Mouse (Mus musculus): ENCODE data around the gene Ccdc38.

The Ccdc38 gene

DNA sequence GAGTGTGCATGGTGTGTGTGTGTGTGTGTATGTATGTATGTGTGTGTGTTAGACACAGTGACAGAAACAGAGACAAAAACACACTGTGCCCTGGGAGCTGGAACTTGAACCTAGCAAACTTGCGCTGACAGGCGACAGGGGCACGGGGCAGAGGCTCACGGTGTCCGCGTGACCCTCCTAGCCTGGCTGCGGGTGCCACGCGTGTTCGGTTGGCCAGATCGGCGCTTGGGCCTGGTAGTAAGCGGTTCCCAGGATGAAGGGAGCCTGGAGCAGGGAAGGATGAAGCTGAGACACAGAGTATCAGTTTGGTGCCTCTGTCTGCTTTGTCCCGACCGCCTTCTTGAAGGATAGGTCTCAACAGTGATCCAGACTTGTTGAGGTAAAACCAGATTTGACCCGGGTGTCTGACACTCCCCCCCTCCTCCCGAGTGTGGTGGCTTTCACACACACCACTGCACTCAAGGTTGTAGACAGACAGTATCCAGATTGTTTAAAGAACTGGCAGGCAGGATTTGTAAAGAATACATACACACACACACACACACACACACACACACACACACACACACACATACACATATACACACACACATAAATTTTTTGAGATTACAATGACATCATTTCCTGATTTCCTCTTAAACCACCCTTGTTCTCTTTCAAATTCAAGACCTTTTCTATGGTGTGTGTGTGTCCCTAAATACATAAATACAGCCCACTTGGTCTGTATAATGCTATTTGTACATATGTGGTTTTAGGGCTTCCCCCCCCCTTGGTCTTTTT lies at the start of gene Ccdc38:
Ccdc38 (plus strand) TSS at position 202 of the 780 bp plus-strand sequence.
- peak; percentile 46 to 47 for DNase-seq

- DNase-seq, result no peak
Observed at GRCm38 (mm10) chr10:93500864-93501263, 39.6 kb upstream of the Ccdc38 start.

DNA sequence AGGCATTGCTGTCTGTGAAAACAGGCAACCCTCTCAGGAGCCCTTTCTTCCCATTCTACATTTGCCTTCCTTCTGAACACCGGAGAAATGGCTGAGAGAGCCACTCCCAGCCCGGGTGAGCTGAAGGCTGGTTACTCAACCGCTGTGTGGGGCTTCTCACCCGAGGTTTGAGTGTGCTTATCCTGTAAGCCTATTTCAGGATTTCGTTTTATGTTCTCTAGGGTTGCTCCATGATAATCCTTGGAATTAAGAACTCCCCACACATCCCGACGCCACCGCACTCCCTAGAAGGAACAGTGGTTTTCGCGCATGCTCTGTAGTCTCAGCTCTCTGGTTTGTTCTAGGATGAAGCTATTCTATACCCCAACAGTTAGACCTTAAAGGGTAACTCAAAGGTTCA lies 39.1 kb upstream of the Ccdc38 start:
- no peak for DNase-seq

GRCm38 (mm10) chr10:93508383-93508970 lies 32.0 kb upstream of the Ccdc38 start:
- DNase-seq, result no peak

DNA sequence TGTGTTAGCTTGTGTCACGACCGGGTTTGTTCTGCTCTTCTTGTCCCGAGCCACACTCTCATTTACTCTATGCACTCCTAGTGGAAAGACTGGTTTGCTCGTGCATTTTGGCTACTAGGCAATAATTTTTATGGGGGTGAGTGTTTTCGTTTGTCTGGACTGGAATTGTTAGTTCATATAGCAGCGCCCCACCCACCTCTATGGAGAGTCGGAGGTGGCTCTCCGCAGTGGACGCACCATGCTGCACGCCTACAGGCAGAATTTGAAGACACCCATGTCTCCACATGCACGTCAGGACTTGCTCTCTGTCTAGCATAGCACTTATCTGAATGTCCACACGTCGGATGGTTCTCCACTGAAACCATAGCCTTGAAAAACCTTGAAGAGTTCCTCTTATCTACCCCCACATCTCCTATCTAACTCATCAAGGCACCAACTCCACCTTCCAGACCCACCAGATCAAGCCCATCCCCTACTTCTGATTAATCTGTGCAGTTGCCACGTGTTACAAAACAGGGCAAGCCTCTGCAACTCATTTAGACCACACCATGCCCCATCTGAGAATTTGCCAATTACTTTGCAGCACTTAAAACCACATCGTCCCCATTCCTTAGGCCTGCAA lies 30.8 kb upstream of the Ccdc38 start:
- no peak for DNase-seq

GRCm38 (mm10) chr10:93515419-93515818 lies 25.0 kb upstream of the Ccdc38 start:
- DNase-seq, result no peak

GRCm38 (mm10) chr10:93515927-93516326 lies 24.5 kb upstream of the Ccdc38 start:
- no peak for DNase-seq

DNA sequence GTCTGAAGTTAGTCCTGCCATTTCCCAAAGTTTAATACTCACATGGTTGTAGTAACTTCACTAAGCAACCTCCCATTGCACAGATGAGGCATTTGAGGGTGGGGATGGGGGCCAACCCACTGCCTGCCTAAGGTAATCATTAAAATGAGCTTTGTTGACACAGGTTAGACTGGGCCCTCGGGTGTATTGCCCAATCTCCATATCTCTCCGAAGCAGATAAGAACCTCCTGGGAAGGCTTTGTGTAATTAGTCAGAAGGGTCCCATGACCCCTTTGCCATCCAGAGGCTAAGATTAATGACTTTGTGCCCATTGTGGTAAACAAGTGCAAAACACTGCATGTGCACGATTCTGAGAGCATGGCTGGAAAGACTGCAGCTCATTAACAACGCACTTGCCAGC lies 22.7 kb upstream of the Ccdc38 start:
- DNase-seq, result no peak

- no peak for DNase-seq
Observed at GRCm38 (mm10) chr10:93518186-93518585, 22.2 kb upstream of the Ccdc38 start.

- no peak for DNase-seq
Observed at GRCm38 (mm10) chr10:93518620-93519019, 21.8 kb upstream of the Ccdc38 start.

DNA sequence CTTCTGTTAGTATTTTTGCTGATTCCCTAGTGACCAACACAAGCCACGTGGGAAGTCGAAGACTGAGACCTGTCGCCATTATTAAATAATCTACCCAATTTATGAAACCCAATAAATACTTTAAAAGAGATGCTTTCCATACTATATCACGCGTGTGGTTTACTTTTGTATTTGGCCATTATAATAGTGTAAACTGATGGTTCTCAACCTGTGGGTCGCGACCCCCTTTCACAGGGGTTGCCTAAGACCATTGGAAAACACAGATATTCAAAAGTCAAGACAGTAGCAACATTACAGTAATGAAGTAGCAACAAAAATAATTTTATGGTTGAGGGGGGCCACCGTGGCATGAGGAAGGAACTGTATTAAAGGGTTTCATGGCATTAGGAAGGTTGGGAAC lies 21.3 kb upstream of the Ccdc38 start:
- DNase-seq, result no peak

DNA sequence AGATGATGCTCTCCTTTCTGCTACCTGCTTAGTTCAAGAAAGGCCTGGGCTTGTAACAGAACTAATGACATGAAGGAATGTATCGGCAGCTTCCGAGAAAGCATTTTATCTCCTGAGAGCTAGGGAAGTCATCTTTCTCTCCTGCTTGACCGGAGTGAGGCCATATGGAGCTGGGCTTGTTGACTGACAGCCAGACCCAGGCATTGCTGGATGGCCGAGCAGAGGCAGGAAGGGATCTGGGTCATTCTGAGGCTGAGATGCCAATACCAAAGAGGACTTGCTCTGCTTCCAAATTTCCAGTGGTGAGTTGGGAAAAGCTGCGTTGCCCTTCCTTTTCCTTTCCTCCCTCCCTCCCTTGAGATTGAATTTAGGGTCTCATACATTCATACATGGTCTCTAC lies 20.7 kb upstream of the Ccdc38 start:
- DNase-seq, result no peak

DNA sequence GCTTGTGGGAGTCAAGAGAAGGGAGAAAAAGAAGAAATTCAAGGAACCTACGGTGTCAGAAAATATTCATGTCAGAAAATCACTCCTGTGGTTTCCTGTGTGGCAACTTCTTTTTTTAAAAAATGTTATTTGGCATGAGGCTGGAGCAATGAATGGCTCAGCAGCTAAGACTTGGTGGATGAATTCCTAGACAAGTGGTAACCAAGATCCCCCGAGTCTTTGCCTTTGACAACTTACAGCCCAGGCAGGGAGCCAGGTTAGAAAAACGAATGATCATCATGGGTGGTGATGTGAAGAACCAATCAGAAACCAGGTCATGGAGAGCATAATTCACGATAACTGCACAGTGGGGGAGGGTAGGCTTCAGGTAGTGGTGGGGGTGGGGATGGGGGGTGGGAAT lies 19.4 kb upstream of the Ccdc38 start:
- no peak for DNase-seq

DNA sequence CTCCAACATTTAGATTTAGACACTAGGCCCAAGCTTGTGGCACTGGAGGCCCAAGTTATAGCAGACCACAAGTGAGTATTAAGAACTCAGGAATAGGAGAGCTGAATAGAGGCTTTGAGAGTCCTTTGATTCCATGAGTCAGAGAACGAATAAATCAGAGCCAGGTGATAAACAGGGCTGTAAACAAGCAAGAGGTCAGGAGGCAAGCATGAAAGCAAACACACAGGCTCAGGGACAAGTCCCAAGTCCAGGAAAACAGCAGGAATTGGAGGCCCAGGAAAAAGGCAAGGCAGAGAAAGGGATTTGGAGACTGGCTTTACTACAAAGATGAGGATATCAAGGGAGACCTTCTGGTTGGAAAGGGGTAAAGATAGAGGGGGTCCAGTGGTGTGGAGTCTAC lies 15.1 kb upstream of the Ccdc38 start:
- no peak for DNase-seq

- no peak for DNase-seq
Observed at GRCm38 (mm10) chr10:93538287-93538686, 2.1 kb upstream of the Ccdc38 start.

GRCm38 (mm10) chr10:93538818-93539217 lies 1.6 kb upstream of the Ccdc38 start:
- DNase-seq, result no peak

DNA sequence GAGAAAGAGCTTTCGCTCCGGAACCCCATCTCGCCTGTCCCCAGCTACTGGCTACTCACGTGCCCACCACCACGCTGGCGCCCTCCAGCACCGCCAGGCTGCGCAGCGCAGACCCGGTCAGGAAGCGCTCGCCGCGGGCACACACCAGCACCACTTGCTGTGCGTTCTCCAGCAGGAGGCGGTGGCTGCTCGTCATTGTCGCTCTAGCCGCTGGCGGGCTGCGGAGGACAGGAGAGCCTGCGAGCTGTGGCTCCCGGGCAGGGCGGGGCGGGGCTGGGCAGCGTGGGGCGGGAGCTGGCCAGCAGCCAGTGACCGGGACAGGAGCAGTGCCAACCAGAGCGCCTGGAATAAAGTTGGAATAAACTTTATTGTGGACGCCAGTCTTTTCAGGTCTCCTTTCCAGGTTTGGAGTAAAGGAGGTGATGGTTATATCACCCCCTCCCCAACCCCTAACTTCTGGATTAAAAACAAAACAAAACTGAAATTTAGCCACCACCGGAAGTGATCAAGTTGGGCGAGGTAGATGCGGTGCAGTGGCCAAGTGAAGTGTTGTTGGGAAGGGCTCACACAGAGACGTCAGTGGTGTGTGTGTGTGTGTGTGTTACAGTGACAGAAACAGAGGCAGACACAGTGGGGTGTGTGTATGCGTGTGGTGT lies 529 bp upstream of the Ccdc38 start, which contains the start of gene Amdhd1:
Amdhd1 (minus strand) TSS at position 259 of the 656 bp plus-strand sequence.
- DNase-seq, result peak; percentile 84 to 85

DNA sequence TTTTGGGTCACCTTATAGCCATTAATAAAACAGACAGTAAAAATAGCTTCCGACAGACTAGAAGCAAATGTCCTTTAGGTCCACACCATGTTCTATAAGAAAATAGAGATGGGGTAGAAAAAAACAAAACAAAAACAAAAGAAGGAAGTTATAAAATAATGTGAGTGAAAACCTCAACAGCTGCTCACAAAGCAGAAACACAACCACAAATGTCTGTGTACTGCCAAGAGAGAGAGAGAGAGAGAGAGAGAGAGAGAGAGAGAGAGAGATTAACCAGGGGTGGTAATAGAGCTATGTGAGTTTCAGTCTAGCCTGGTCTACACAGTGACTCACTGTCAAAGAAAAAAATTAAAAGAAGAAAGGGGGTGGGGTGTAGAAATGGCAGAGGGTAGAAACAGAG lies 1.2 kb downstream of the Ccdc38 start:
- peak in 1 of 2 experiments; percentile 19 for DNase-seq

DNA sequence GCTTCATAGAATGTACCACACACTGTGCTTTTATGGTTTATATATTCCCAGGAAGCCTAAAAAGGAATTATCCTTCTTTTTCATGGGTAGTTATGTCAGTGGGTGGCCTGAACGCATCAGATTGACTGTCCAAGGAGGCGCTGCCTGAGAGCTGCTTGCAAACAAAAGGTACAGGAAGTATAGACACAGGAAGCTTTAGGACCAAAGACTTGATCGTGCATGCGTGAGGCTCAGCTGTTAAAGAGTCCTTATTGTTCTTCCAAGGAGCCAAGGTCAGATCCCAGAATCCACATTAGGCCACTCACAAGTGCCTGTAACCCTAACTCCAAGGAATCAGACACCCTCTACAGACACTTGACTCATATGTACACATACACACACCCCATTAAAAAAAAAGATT lies 1.9 kb downstream of the Ccdc38 start:
- no peak for DNase-seq

DNA sequence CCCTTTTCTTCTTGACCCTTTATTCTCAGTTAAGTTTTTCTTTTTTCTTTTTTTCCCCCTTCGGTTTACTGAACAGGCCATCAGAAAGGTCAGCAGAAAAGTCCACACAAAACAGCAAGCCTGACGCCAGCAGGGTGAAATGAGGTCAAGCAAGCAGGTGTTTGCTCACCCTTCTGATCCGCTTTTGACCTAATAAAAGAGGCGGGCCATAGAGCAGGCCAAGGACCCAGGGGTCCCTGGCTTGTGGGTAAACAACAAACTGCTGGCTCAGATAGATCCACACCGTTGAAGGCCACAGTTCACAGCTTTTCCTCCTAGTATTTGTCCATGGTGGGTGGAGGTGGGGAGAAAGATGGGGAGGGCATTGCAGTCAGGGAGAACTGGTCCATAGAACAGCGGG lies 2.7 kb downstream of the Ccdc38 start:
- no peak for DNase-seq

- DNase-seq, result no peak
Observed at GRCm38 (mm10) chr10:93544172-93544571, 3.7 kb downstream of the Ccdc38 start.

DNA sequence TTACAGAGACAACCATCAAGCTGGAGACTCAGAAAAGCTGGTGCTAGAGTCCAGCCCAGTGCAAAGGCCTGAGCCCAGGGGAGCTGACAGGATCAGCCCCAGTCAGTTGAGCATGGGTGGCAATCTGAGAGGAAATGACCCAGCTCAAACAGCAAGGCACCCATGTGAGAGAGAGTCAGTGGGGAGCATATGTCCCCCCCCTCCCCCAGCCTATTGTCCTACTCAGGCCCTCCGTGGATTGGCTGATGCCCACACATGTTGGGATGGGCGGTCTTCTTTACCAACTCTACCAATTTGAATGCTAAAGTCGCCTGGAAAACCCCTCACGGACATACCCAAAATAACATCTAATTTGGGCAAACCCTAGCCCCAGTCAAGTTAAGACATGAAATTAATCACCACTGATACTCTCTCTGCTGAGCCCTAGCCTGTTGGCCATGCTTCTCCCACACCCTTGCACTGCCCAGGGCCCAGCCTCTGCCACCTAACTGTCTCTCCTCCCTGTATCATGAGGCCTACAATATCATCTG lies 7.4 kb downstream of the Ccdc38 start:
- no peak for DNase-seq

DNA sequence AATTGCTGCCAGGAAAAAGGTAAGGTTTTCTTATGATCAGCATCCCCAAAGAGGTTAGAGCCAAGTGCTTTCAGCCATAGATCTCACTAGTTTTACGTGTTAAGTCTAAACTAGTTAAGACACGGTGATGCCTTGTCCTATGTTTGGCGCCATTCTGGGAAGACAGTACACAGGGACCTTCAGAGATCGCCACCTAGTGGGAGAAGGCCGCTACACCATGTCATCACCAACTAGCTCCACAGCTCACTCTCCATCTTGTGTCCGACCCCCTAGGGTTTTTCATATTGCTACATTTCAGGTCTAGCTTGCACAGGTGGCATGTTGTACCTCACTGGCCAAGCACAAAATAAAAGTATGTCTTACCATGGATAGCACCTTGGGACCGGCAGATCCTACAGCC lies 8.6 kb downstream of the Ccdc38 start:
- DNase-seq, result peak; percentile 82 to 83
